Mouse (Mus musculus) lung, adult 2 months (tissue): ENCODE measurements around the gene Wfdc10. TPM values are rescaled to one million over a fixed set of nuclear protein-coding genes. Genes with fewer than 3 reads are reported as not detected.

Experiments used
- DNase-seq: peaks from one replicate; pipeline ENCODE4 v3.0.0; 2022
- H3K4me1 ChIP-seq: fragments of 200-500 bp; 2 replicates; pipeline ENCODE4 v1.6.1; 2011; ENCODE audit warnings: low read length; ENCODE audit not compliant: control insufficient read depth, insufficient read depth
- H3K4me3 ChIP-seq: fragments of 200-500 bp; replicated peaks from 2 replicates; pipeline ENCODE3; 2011; ENCODE audit warnings: low read depth, mild to moderate bottlenecking, control low read depth, low read length; ENCODE audit errors: extremely low read depth
- CTCF ChIP-seq: fragments of 200-500 bp; IDR thresholded peaks from 2 replicates; pipeline ENCODE4 v1.5.1; 2011; ENCODE audit warnings: mild to moderate bottlenecking, low read length, control low read depth; ENCODE audit not compliant: insufficient read depth
- POLR2A ChIP-seq: fragments of 200-500 bp; IDR thresholded peaks from 2 replicates; pipeline ENCODE4 v1.6.1; 2011; ENCODE audit warnings: low read depth, mild to moderate bottlenecking, control low read depth, low read length, borderline replicate concordance; ENCODE audit errors: extremely low read depth
- WGBS: fragments of 180-500 bp; shearing (Covaris S2); methylation state at CpG from one replicate; pipeline ENCODE4 v1.1.7; 2018; 5-methylcytosine and 5-hydroxymethylcytosine counted together
- polyA plus RNA-seq: library from polyadenylated mRNA; depleted of rRNA; stranded (reverse); fragments of >200 nt; gene quantifications from 2 replicates; pipeline ENCODE4 v1.2.3, GENCODE M21; 2012; rRNA removed

Wfdc10 gene
- polyA plus RNA-seq, 1 experiment: 10.9 TPM

DNA sequence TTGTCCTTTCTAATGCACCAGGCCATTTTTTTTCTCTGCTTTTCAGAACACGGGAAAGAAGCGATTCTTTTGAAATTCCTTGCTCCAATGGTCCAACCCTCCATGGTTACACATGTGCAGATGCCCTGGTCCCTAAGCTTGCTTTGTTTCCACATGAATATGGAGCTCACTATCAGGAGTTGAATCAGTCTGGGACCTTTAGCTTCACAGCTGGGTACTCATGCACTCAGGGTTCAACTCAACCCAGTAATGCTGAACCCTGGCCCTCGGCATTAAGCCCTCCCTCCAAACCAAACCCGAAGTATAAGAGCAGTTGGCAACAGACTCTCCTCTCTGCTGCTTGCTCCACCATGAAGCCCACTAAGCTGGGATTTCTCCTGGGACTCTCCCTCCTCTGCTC is 42.4 kb downstream of the Wfdc10 start, which contains the start of gene Spint4:
Gene Spint4 (plus strand): TSS at position 301 of the 400 bp plus-strand sequence.
- WGBS: 77% methylated on average over 4 of the region's 4 CpGs
- TF ChIP-seq CTCF (no peak), POLR2A (no peak)
- DNase-seq: no peak
- Histone ChIP-seq H3K4me1 (no peaks in the 10 kb centered on the region), H3K4me3 (no peak within 1 kb of the TSS)

DNA sequence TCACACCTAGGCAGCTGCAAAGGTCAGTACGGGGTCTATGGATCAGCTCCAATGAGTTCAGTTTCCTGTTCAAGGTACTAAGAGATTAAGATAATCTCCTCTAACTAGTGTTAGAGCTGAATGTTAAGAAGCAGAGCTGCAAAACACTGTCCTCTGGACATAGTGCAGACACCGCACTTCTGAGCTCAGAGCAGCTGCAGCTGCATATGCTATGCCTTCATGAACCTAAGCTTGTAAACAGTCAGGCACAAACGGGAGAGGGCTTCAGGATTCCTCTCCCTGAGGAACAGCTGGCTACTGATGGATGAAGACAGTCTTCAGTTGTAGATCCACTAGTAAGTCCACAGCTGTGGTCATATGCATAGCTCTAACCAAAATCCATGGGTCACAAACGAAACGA is 45.1 kb downstream of the Wfdc10 start:
- TF ChIP-seq CTCF (no peak), POLR2A (no peak)
- WGBS: 73% methylated on average over 5 of the region's 5 CpGs
- Histone ChIP-seq H3K4me1 (no peaks in the 10 kb centered on the region), H3K4me3 (no peak overlapping the region)
- DNase-seq: no peak

- H3K4me1 ChIP-seq: no peaks in the 10 kb centered on the region
- TF ChIP-seq POLR2A (no peak), CTCF (no peak)
- DNase-seq: no peak
- H3K4me3 ChIP-seq: no peak overlapping the region
- WGBS: 87% methylated on average over 5 of the region's 5 CpGs
Observed at GRCm38 (mm10) chr2:164701761-164702160, 45.9 kb downstream of the Wfdc10 start.

GRCm38 (mm10) chr2:164704235-164704634 is 48.4 kb downstream of the Wfdc10 start:
- H3K4me1 ChIP-seq: no peaks in the 10 kb centered on the region
- 79% methylated on average over 5 of the region's 5 CpGs for WGBS
- H3K4me3 ChIP-seq: no peak overlapping the region
- DNase-seq: no peak
- TF ChIP-seq CTCF (no peak), POLR2A (no peak)

DNA sequence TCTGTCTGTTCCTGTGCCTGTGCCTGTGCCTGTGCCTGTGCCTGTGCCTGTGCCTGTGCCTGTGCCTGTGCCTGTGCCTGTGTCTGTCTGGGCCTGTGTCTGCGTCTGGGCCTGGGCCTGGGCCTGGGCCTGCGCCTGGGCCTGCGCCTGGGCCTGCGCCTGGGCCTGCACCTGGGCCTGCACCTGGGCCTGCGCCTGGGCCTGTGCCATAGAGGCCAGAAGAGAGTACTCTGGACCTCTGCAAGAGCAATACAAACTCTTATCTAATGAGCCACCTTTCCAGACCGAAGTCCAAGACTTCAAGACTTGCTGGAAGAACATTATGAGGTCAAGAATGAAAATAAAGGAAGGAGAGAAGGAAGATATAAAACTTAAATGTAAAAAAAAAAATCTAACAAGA is 49.5 kb downstream of the Wfdc10 start:
- Histone ChIP-seq H3K4me3 (no peak overlapping the region), H3K4me1 (no peaks in the 10 kb centered on the region)
- DNase-seq: no peak
- 91% methylated on average over 6 of the region's 6 CpGs for WGBS
- no peak for TF ChIP-seq CTCF
- no peak for TF ChIP-seq POLR2A

DNA sequence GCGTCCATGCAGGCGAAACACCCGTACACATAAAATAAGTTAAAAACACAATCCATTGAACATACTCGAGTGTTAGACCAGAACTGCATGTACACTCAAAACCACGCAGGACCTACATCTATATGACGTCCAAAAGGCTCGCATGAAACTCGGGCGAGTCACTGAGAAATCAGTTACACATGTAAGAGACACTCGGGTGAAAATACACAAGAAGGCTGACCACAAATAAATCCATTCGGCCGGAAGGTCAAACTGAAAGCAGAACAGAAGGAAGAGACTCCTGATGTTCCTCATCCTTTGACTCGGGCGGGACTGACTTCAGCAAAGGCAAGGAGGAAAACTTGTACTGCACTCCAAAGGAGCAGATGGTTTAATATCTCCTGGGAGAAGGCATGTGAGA is 50.1 kb downstream of the Wfdc10 start:
- H3K4me3 ChIP-seq: no peak overlapping the region
- whole genome bisulfite sequencing: 86% methylated on average over 14 of the region's 14 CpGs
- DNase-seq: no peak

More for the DNA sequence above, 50.1 kb downstream of the Wfdc10 start:
- TF ChIP-seq CTCF: no peak
- TF ChIP-seq POLR2A: no peak
- H3K4me1 ChIP-seq: no peaks in the 10 kb centered on the region

Other genes starting within 250 kb of the Wfdc10 start
- gene Sdc4, start 212.2 kb upstream of the Wfdc10 start, polyA plus RNA-seq: 75.1 and 91.1 TPM in 2 replicates
- gene Sys1, start 199.1 kb upstream of the Wfdc10 start, polyA plus RNA-seq: 89.8 and 133 TPM in 2 replicates
- 47.7 and 52.2 TPM in 2 replicates for gene Gm20458, start 195.1 kb upstream of the Wfdc10 start, polyA plus RNA-seq
- not detected in 2 replicates for gene Trp53tg5, start 182.3 kb upstream of the Wfdc10 start, polyA plus RNA-seq
- gene Dbndd2, start 169.9 kb upstream of the Wfdc10 start, polyA plus RNA-seq: 52.6 and 72.9 TPM in 2 replicates
- 93.8 and 104 TPM in 2 replicates for gene Pigt, start 158.5 kb upstream of the Wfdc10 start, polyA plus RNA-seq
- gene Wfdc2, start 93.6 kb upstream of the Wfdc10 start, polyA plus RNA-seq: 1,286 and 1,630 TPM in 2 replicates
- gene Spint3, start 82.6 kb upstream of the Wfdc10 start, polyA plus RNA-seq: not detected in 2 replicates
- gene Wfdc6a, start 70.6 kb upstream of the Wfdc10 start, polyA plus RNA-seq: 2.3 and 2.4 TPM in 2 replicates
- gene Eppin, start 62.5 kb upstream of the Wfdc10 start, polyA plus RNA-seq: 0.27 and 0.65 TPM in 2 replicates
- gene Wfdc6b, start 42.5 kb upstream of the Wfdc10 start, polyA plus RNA-seq: 1.3 and 1.9 TPM in 2 replicates
- gene Wfdc8, start 42.4 kb upstream of the Wfdc10 start, polyA plus RNA-seq: 5.3 and 8.5 TPM in 2 replicates
- 0.97 and 1.9 TPM in 2 replicates for gene Wfdc16, start 17.2 kb upstream of the Wfdc10 start, polyA plus RNA-seq
- gene Wfdc9, start 537 bp downstream of the Wfdc10 start, polyA plus RNA-seq: not detected in 2 replicates
- gene Wfdc11, start 18.0 kb downstream of the Wfdc10 start, polyA plus RNA-seq: not detected in 2 replicates
- gene Wfdc13, start 29.1 kb downstream of the Wfdc10 start, polyA plus RNA-seq: 0.98 and 1.3 TPM in 2 replicates
- gene Spint4, start 42.5 kb downstream of the Wfdc10 start, polyA plus RNA-seq: not detected in 2 replicates
- gene Spint5, start 59.3 kb downstream of the Wfdc10 start, polyA plus RNA-seq: not detected in 2 replicates
- 1.3 and 2.3 TPM in 2 replicates for gene Wfdc3, start 89.9 kb downstream of the Wfdc10 start, polyA plus RNA-seq
- 25.5 and 63.1 TPM in 2 replicates for gene Dnttip1, start 89.9 kb downstream of the Wfdc10 start, polyA plus RNA-seq
- gene Ube2c, start 113.9 kb downstream of the Wfdc10 start, polyA plus RNA-seq: 6.2 and 9.7 TPM in 2 replicates
- gene Tnnc2, start 123.9 kb downstream of the Wfdc10 start, polyA plus RNA-seq: 237 TPM in 1 of 2 replicates, not detected in the other
- 52.0 and 61.8 TPM in 2 replicates for gene Snx21, start 129.8 kb downstream of the Wfdc10 start, polyA plus RNA-seq
- 35.7 and 38.6 TPM in 2 replicates for gene Acot8, start 148.8 kb downstream of the Wfdc10 start, polyA plus RNA-seq
- 3.1 and 3.8 TPM in 2 replicates for gene Zswim3, start 149.1 kb downstream of the Wfdc10 start, polyA plus RNA-seq
- 9.8 and 10.3 TPM in 2 replicates for gene Zswim1, start 166.6 kb downstream of the Wfdc10 start, polyA plus RNA-seq
- gene Spata25, start 172.5 kb downstream of the Wfdc10 start, polyA plus RNA-seq: 0.54 and 1.1 TPM in 2 replicates
- gene Ctsa, start 176.8 kb downstream of the Wfdc10 start, polyA plus RNA-seq: 289 and 294 TPM in 2 replicates
- gene Neurl2, start 177.4 kb downstream of the Wfdc10 start, polyA plus RNA-seq: 14.8 and 17.9 TPM in 2 replicates
- 873 and 1,096 TPM in 2 replicates for gene Pltp, start 201.7 kb downstream of the Wfdc10 start, polyA plus RNA-seq
- 42.9 and 44.3 TPM in 2 replicates for gene Pcif1, start 223.3 kb downstream of the Wfdc10 start, polyA plus RNA-seq